Mouse (Mus musculus) cerebellum, adult 2 months (tissue): ENCODE measurements around the gene Faap20.

Source experiments
- CTCF ChIP-seq: fragments of 200-500 bp; IDR thresholded peaks from 2 replicates; pipeline ENCODE4 v1.5.1; 2011; ENCODE audit warnings: low read depth, mild to moderate bottlenecking, control low read depth, low read length, moderate library complexity, borderline replicate concordance; ENCODE audit not compliant: insufficient read depth
- POLR2A ChIP-seq: fragments of 200-500 bp; IDR thresholded peaks from 2 replicates; pipeline ENCODE4 v1.6.1; 2011; ENCODE audit warnings: low read length, control low read depth, borderline replicate concordance; ENCODE audit not compliant: insufficient read depth

GRCm38 (mm10) chr4:155287713-155288112 lies 38.1 kb downstream of the Faap20 start:
- no peak for TF ChIP-seq POLR2A
- TF ChIP-seq CTCF = no peak
